Mouse (Mus musculus) heart, postnatal 0 days (tissue): ENCODE results near the gene Sez6.

Experiments used
- CTCF ChIP-seq: IDR thresholded peaks from 2 replicates; pipeline ENCODE4 v1.5.1; 2016; ENCODE audit warnings: antibody characterized with exemption, control low read depth, low read depth
- EP300 ChIP-seq: IDR thresholded peaks from 2 replicates; pipeline ENCODE4 v1.6.1; 2016; ENCODE audit warnings: antibody characterized with exemption, low read depth

GRCm38 (mm10) chr11:77958932-77959331, 28.3 kb downstream of the Sez6 start:
- TF ChIP-seq EP300 (no peak), CTCF (no peak)
